Mouse (Mus musculus) testis, postnatal 14 days (tissue): ENCODE measurements at regions not wholly inside any gene's neighbourhood (a gene's known extent, or its start where the extent isn't known, plus 50 kb on each side); places are given as distances from the start of the nearest gene placed in this dataset.
A peak's percentile ranks its signal among the peaks of the same experiment; 100 is the strongest.

Experiments
- DNase-seq: peaks from one replicate; pipeline ENCODE4 v3.0.0; 2021; ENCODE audit warnings: low spot score

DNA sequence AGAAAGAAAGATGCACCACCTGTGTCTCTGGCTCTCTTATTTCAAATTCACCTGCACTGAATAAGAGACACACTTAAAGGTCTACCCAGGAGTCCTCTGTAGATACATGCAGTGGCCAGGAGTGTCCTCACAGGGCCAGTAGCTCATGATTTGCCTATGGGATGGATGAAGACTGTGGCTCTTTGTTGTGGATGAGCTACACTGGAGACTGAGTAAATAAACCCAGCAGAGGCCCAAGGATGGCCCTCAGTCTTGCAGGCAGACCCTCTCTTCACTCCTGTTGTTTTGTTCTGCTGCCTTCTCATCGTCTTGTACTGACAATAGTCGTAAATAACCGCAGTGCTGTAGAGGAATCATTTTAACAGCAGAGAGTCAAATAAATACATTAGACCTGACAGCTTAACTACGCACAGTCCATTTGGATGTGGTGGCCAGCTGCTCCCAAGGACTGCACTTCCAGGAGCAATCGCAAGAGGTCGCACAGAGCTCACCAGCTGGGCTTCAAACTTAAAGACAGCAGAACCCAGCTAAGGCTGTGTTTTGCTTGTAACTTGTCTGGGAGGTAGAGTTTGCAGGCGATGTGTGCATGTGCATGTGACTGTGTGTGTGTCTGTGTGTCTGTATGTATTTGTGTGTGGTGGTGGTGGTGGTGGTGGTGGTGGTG, 328.6 kb upstream of the Camk1g start:
- DNase-seq, result no peak

GRCm38 (mm10) chr1:193697857-193698256, 327.8 kb upstream of the Camk1g start:
- no peak for DNase-seq

DNA sequence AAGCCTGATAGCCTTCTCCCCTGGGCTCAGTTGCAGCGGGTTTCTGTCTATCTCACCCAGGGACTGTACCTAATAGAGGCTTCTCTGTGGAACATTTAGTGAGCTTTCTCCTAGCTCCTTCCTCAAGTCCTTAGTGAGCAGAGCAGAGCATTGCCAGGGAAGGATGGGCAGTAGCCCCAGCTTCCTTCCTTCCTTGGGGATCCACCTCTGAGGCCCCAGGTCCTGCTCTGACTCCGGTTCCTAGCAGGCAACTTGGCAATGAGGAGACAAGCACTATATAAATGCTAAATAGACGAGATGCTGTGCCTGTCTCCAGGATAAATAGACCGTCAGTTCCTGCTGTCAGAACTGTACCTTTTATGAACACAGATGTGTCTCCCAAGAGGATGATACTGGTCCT, 326.9 kb upstream of the Camk1g start:
- DNase-seq, result no peak

GRCm38 (mm10) chr1:193692991-193693390, 322.9 kb upstream of the Camk1g start:
- no peak for DNase-seq

DNA sequence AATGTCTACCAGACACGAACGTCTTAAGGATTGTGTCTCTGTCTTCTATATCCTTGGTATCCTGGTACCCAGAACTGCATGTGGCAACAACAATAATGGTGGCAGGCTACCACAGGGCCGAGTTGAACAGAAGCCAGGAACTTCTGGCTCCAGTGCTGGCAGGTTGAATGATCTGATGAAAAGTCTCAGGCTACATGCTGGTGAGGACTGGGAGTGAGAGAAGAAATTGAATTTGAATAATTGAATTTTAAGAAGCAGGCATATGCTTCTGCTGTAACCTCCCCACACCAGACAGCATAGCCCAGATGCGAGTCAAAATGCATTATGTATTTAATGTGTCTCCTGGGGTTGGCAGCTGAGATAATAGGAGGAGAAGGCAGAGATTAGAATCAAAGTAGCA, 319.5 kb upstream of the Camk1g start:
- DNase-seq, result no peak

- DNase-seq, result no peak
Measured at GRCm38 (mm10) chr1:193682917-193683316, 312.8 kb upstream of the Camk1g start.

DNA sequence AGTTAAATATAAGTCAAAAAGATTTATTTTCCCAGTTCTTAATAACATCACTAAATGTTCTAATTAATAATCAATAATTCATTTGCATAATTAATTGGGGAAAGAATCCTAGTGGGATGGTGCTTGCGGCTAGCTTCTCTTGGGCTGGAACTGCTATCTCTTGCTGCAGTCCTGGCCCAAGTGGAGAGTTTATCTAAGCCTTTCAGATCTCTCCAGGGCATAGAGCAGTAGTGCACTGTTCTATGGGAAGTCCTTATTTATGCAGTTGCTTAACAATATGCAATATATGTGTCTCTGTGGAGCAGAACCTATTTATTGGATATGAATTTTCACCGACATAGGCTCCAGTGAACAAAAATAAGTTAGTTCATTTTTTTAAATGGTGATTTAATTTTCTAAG, 308.4 kb upstream of the Camk1g start:
- no peak for DNase-seq

DNA sequence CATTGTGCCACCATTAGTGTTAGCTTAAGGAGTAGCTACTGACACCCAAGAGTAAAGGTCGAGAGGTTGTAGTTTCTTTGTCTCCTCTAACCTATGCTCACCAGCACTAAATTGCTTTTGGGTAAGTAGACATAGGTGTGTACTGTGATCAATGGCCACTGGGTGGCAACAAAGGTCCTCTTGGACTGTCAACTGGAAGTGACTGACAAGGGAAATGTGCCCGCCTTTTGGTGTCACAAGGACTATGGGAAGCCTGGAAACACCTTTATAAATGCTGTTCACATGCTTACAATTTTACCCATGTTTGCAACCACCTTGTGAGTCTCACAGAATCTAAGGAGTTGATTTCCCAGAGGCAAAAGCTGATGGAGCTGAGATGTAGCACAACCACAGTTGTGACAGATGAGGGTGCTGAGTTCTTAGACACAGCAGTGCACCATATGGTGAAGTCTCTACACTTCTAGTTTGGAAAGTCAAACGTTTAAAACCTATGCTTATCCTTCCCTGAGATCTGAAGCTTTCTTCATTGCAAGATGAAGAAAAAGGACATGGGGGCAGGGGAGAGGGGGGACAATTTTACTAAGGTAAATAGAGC, 303.2 kb upstream of the Camk1g start:
- no peak for DNase-seq

GRCm38 (mm10) chr1:193672681-193673080, 302.6 kb upstream of the Camk1g start:
- no peak for DNase-seq

DNA sequence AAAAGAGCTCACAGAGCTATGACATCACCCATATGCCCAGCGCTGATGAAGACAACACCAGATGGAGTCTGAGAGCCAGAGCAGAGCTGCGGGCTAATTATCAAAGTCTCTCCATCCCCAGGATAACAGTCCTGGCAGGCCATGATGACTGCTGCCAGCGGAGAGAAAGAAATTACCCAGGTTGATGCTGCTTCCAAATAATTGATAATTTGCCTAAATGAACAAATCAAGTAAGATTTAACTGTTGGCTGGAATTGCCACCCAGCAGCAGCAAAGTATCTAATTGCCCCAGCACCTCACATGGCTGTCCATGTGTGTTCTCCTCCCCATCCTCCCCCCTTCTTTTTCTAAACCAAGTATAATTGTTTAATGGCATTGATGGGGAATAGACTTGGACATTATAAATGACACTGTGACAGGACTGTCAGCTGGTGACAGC, 301.7 kb upstream of the Camk1g start:
- DNase-seq, result no peak

GRCm38 (mm10) chr1:193671046-193671445, 300.9 kb upstream of the Camk1g start:
- no peak for DNase-seq

GRCm38 (mm10) chr1:193670008-193670407, 299.9 kb upstream of the Camk1g start:
- no peak for DNase-seq

GRCm38 (mm10) chr1:193668841-193669240, 298.7 kb upstream of the Camk1g start:
- no peak for DNase-seq

DNA sequence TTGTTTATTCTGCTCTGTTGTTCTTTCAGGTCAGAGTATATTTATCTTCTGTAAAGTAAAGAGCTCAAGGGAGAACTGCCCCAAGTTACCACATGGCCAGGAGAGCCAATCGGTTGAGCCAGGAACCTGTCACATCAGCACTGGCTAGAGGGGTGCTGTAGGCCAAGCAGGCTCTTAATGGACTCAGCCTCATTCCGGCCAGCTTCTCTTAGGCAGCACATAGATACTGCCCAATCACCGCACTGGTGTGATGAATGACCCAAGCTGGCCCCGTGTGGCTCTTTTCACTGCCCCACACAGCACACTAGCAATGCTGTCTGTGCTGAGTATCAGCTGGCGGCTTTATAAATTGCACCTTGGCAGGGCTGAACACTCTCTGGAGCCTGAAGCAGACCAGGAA, 295.8 kb upstream of the Camk1g start:
- no peak for DNase-seq

DNA sequence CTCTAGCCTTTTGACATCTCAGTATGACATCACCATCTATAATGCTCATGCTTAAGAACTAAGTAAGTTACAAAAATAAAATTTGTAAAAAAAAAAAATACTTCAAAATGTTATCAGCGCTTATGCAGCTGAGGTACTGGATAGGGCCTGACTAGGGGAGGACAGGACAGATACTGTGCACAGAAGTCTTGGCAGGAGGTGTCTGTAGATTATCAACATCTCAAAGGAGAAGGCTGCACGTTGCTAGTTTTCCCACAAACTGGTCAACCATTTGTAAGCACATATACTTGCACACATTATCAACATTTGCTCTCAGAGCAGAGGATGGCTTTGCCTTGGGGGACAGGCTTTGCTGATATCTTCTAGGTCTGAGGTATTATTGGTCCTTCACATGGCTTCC, 294.5 kb upstream of the Camk1g start:
- no peak for DNase-seq

GRCm38 (mm10) chr1:193663587-193663986, 293.5 kb upstream of the Camk1g start:
- no peak for DNase-seq

DNA sequence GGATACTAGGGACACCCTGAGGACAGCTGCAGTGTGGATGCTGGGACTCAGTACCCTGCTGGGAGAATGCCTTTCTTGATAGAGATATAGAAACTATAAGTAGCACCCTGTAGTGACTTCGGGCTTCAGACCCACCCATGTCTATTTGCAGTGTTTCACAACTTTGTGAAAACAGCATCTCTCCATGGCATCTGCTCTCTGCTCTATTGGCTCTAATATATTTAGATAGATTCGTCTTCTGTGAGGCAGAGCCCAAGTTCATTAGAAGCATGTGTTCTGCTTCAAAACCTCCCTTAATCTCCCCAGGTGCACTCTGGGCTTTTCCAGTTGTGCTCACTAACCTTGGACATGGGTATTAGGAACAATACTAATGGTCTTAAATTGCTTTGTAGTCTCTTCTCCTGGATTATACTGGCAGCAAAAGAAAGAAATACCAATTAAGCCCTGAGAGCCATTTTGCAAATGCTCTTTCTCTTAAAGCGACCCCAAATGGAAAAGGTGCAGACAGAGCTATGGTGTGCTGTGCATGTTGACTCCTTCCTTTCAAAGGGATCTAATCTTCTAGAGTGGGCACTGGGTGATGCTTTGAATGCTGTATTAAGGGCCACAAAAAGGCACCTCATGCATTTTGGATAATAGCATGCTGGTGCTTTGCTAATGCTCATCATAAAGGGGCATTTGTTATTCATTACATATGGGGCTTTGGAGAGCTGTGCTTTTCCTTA, 292.2 kb upstream of the Camk1g start:
- no peak for DNase-seq

GRCm38 (mm10) chr1:193661377-193661776, 291.3 kb upstream of the Camk1g start:
- DNase-seq, result no peak

DNA sequence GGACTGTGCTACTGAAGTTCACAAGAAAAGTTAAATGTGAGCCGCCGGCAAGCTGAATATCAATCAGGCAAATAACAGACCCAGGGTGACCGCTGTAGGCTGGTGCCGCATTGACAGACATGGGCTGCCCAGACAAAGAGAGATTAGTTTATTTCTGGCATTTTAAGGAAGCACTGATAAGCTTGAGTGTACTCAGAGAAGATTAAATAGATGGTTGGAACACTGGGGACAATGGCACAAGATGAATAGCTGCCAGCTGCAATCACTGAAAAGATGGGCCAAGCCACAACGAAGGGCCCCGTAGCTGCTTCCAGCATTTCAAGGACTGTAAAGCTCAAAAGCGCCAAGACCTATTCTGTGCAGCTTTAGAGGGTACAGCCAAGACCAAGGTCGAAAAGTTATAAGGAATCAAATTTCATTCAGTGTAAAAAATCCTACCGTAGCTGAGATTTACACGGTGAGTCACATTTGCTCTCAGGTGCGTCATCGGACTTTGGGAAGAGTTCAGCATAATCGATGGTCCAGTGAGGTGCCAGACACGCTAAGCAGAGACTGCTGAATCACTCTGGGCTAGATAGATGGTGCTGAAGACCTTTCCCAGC, 285.1 kb upstream of the Camk1g start:
- DNase-seq, result peak; percentile 14

DNA sequence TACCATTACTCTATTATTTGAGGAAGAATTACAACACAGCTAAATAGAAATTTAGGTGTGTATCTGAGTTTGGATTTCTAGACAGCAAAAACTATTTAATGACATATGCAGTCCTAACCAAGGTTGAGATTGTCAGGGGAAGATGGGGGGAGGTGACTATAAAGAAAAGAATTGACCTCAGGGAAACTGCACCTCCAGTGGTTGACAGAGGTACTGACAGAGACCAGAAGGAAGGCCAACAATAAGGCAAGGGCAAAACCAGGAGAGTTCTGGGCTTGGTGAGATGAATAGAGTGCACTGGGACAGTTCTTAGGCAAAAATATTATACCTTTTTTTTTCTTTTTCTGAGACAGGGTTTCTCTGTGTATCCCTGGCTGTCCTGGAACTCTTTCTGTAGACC, 280.2 kb upstream of the Camk1g start:
- no peak for DNase-seq

DNA sequence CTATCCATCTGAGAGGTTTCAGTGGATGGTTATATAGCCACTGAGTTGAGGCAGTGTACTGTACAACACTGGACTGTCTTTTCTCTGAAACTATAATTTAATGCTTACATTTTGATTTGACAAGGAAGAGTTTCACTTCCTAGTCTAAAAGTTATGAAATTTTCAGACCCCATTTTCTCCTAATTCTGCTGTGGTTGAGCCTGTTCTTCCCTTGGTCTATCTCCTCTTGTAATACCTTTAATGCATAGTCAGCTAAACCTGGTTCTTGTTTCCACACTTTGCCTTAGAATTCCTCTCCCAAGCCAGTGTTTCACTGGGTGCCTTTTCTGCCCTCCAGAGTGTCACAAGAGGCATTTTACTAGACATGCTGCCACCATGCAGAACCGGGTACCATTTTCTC, 279.3 kb upstream of the Camk1g start:
- no peak for DNase-seq

DNA sequence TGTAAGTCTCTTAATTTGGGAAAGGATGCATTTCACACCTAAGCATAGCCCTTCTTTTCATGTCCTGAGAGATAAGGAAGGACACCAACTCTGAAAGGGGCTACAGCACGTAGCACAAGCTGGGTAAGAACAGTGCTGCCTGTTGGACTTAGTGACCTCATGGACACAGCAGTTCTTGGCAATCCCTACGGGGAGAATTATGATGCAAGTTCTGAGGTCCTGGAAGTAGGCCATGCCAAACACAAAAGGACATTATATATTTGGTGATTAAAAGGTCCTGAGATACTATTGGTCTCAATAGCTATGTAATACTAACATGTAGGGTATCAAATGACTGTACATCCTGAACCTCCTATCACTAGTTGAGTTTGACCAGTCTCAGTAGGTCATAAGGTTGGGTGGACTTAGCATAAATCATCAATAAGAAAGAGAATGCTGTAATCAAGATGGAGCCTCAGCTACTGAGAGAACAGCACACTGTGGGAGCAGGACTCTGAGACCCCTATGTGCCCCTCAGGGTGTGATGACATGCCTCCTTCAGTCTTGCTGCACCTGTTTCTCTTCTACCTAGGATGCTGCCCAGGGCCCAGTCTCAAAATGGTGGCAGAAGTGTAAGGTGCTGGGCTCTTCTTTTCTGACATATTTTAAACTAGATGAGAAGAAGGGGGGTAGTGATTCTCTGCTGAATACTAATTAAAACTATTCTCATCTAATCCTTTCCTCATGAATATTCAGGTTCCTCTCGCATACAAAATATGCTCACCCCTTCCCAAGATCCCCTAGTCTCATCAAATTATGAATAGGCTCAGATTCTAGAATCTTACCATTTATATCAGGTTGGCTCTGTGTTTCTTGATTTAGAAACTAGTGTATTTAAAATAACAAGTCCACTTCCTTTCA, 277.5 kb upstream of the Camk1g start:
- no peak for DNase-seq
